Mouse (Mus musculus) embryonic facial prominence, embryonic 13.5 days (tissue): ENCODE data around the gene Sptbn4. TPM values are rescaled to one million over a fixed set of nuclear protein-coding genes. Genes with fewer than 3 reads are reported as not detected.

Experiments
- ATAC-seq: fragments of 200-750 bp; cut with Nextera tagmentation; 2 replicates; pipeline ENCODE4 v1.8.0; 2017; ENCODE audit warnings: low read depth; ENCODE audit not compliant: insufficient number of reproducible peaks, insufficient read depth, low FRiP score, low TSS enrichment
- H3K27ac ChIP-seq: fragments of 300-500 bp; sonication (generic); 2 replicates; pipeline ENCODE4 v1.5.1; 2015; ENCODE audit warnings: moderate library complexity, mild to moderate bottlenecking, inconsistent platforms
- H3K27me3 ChIP-seq: fragments of 300-500 bp; sonication (generic); 2 replicates; pipeline ENCODE4 v1.6.1; 2015; ENCODE audit warnings: mild to moderate bottlenecking, inconsistent platforms
- H3K36me3 ChIP-seq: fragments of 300-500 bp; sonication (generic); 2 replicates; pipeline ENCODE4 v1.6.1; 2015; ENCODE audit warnings: mild to moderate bottlenecking, inconsistent platforms
- H3K4me1 ChIP-seq: fragments of 300-500 bp; sonication (generic); 2 replicates; pipeline ENCODE4 v1.6.1; 2015; ENCODE audit warnings: inconsistent platforms
- H3K4me2 ChIP-seq: fragments of 300-500 bp; sonication (generic); 2 replicates; pipeline ENCODE4 v1.6.1; 2015; ENCODE audit warnings: moderate library complexity, mild to moderate bottlenecking, inconsistent platforms
- H3K4me3 ChIP-seq: fragments of 300-500 bp; sonication (generic); 2 replicates; pipeline ENCODE4 v1.5.1; 2015; ENCODE audit warnings: mild to moderate bottlenecking, inconsistent platforms
- H3K9ac ChIP-seq: fragments of 300-500 bp; sonication (generic); 2 replicates; pipeline ENCODE4 v1.6.1; 2015; ENCODE audit warnings: mild to moderate bottlenecking, inconsistent platforms
- H3K9me3 ChIP-seq: fragments of 300-500 bp; sonication (generic); 2 replicates; pipeline ENCODE4 v1.6.1; 2016; ENCODE audit warnings: inconsistent platforms
- WGBS: fragments of 180-500 bp; shearing (Covaris S2); methylation state at CpG from one replicate; pipeline ENCODE4 v1.1.7; 2015; ENCODE audit warnings: mixed read lengths; 5-methylcytosine and 5-hydroxymethylcytosine counted together
- polyA plus RNA-seq: library from polyadenylated mRNA; unstranded; fragments of >200 nt; fragmentation: Nextera tagmentation; extraction: Ambion mirVana; gene quantifications from 2 replicates; pipeline ENCODE4 v1.2.1, GENCODE M21; 2015

Sptbn4 gene
- polyA plus RNA-seq, 1 experiment from 2014 or later: 0.73 TPM

GRCm38 (mm10) chr7:27319411-27319810, 128.1 kb downstream of the Sptbn4 start:
- peaks cover 8% of the 10 kb centered on the region for H3K4me1 ChIP-seq
- H3K4me2 ChIP-seq: no peak overlapping the region
- peaks cover 27% of the 10 kb centered on the region for H3K27me3 ChIP-seq
- H3K27ac ChIP-seq: no peak overlapping the region
- no peak overlapping the region for H3K4me3 ChIP-seq
- peaks cover 1% of the 10 kb centered on the region; the same call in 1 of the 2 replicates for H3K9me3 ChIP-seq
- no peak overlapping the region for H3K9ac ChIP-seq
- 91% methylated on average over 22 of the region's 22 CpGs for WGBS
- no peak for ATAC-seq
- H3K36me3 ChIP-seq: peaks cover 22% of the 10 kb centered on the region; the same call in 1 of the 2 replicates

GRCm38 (mm10) chr7:27315958-27316357, 131.5 kb downstream of the Sptbn4 start:
- no peak for ATAC-seq
- Histone ChIP-seq H3K4me3 (no peak overlapping the region), H3K27ac (no peak overlapping the region), H3K4me2 (no peak overlapping the region), H3K4me1 (peaks cover 8% of the 10 kb centered on the region), H3K36me3 (peaks cover 29% of the 10 kb centered on the region), H3K9me3 (peaks cover 10% of the 10 kb centered on the region; the same call in 1 of the 2 replicates), H3K9ac (0 out of 2 replicates have a peak overlapping the region, but pooled peaks have one; percentile 44), H3K27me3 (peaks cover 10% of the 10 kb centered on the region)
- WGBS: 23% methylated on average over 7 of the region's 7 CpGs

- H3K9ac ChIP-seq: no peak overlapping the region
- H3K4me1 ChIP-seq: peaks cover 12% of the 10 kb centered on the region
- peaks cover 29% of the 10 kb centered on the region for H3K36me3 ChIP-seq
- H3K4me3 ChIP-seq: no peak overlapping the region
- H3K9me3 ChIP-seq: peaks cover 10% of the 10 kb centered on the region; the same call in 1 of the 2 replicates
- 86% methylated on average over 3 of the region's 3 CpGs for WGBS
- H3K27ac ChIP-seq: no peak overlapping the region
- no peak overlapping the region for H3K4me2 ChIP-seq
- peaks cover 23% of the 10 kb centered on the region for H3K27me3 ChIP-seq
- no peak for ATAC-seq
These were observed 133.1 kb downstream of the Sptbn4 start for GRCm38 (mm10) chr7:27314393-27314792.

- no peak overlapping the region for H3K27ac ChIP-seq
- H3K9ac ChIP-seq: no peak overlapping the region
- no peak overlapping the region for H3K4me3 ChIP-seq
- peaks cover 26% of the 10 kb centered on the region for H3K27me3 ChIP-seq
- no peak for ATAC-seq
- peaks cover 20% of the 10 kb centered on the region for H3K4me1 ChIP-seq
- peaks cover 10% of the 10 kb centered on the region; the same call in 1 of the 2 replicates for H3K9me3 ChIP-seq
- WGBS: 87% methylated on average over 12 of the region's 12 CpGs
- H3K4me2 ChIP-seq: no peak overlapping the region
- H3K36me3 ChIP-seq: peaks cover 25% of the 10 kb centered on the region
These were observed 135.7 kb downstream of the Sptbn4 start for GRCm38 (mm10) chr7:27311651-27312284.

- peaks cover 26% of the 10 kb centered on the region for H3K27me3 ChIP-seq
- H3K27ac ChIP-seq: no peak overlapping the region
- no peak overlapping the region for H3K4me2 ChIP-seq
- WGBS: 49% methylated on average over 8 of the region's 8 CpGs
- no peak overlapping the region for H3K9ac ChIP-seq
- no peak for ATAC-seq
- H3K9me3 ChIP-seq: peaks cover 10% of the 10 kb centered on the region; the same call in 1 of the 2 replicates
- H3K4me3 ChIP-seq: no peak overlapping the region
- H3K4me1 ChIP-seq: peaks cover 16% of the 10 kb centered on the region
- H3K36me3 ChIP-seq: peaks cover 25% of the 10 kb centered on the region
These were observed 136.4 kb downstream of the Sptbn4 start for GRCm38 (mm10) chr7:27310996-27311535.

- Histone ChIP-seq H3K4me2 (peak overlapping the region; percentile 44), H3K36me3 (peaks cover 25% of the 10 kb centered on the region), H3K9ac (no peak overlapping the region), H3K4me3 (no peak overlapping the region; the same call in 1 of the 2 replicates), H3K27ac (peak overlapping the region; percentile 51; the same call in 1 of the 2 replicates), H3K27me3 (peaks cover 26% of the 10 kb centered on the region), H3K9me3 (peaks cover 10% of the 10 kb centered on the region; the same call in 1 of the 2 replicates), H3K4me1 (peaks cover 12% of the 10 kb centered on the region; the same call in 1 of the 2 replicates)
- WGBS: 7% methylated on average over 17 of the region's 17 CpGs
- no peak for ATAC-seq
These were observed 137.2 kb downstream of the Sptbn4 start for GRCm38 (mm10) chr7:27310306-27310705.

- H3K4me3 ChIP-seq: no peak overlapping the region
- H3K4me2 ChIP-seq: no peak overlapping the region
- H3K27ac ChIP-seq: peak overlapping the region; percentile 51; the same call in 1 of the 2 replicates
- peaks cover 26% of the 10 kb centered on the region for H3K27me3 ChIP-seq
- ATAC-seq: no peak
- peaks cover 25% of the 10 kb centered on the region for H3K36me3 ChIP-seq
- 45% methylated on average over 3 of the region's 3 CpGs for whole genome bisulfite sequencing
- H3K9ac ChIP-seq: no peak overlapping the region
- peaks cover 12% of the 10 kb centered on the region; the same call in 1 of the 2 replicates for H3K4me1 ChIP-seq
- peaks cover 10% of the 10 kb centered on the region; the same call in 1 of the 2 replicates for H3K9me3 ChIP-seq
These were observed 137.7 kb downstream of the Sptbn4 start for GRCm38 (mm10) chr7:27309832-27310231.

GRCm38 (mm10) chr7:27308821-27309549, 138.5 kb downstream of the Sptbn4 start:
- H3K27ac ChIP-seq: peak overlapping the region; percentile 24; the same call in 1 of the 2 replicates
- 7% methylated on average over 28 of the region's 28 CpGs for WGBS
- H3K36me3 ChIP-seq: peaks cover 19% of the 10 kb centered on the region
- peak overlapping the region; percentile 59 for H3K4me2 ChIP-seq
- peaks cover 12% of the 10 kb centered on the region; the same call in 1 of the 2 replicates for H3K4me1 ChIP-seq
- H3K4me3 ChIP-seq: peak overlapping the region; percentile 35
- ATAC-seq: peak; percentile 43; the same call in 1 of the 2 replicates
- peaks cover 26% of the 10 kb centered on the region for H3K27me3 ChIP-seq
- H3K9ac ChIP-seq: no peak overlapping the region
- peaks cover 4% of the 10 kb centered on the region; the same call in 1 of the 2 replicates for H3K9me3 ChIP-seq

GRCm38 (mm10) chr7:27307551-27307950, 139.9 kb downstream of the Sptbn4 start:
- peaks cover 26% of the 10 kb centered on the region for H3K27me3 ChIP-seq
- peaks cover 12% of the 10 kb centered on the region; the same call in 1 of the 2 replicates for H3K4me1 ChIP-seq
- no peak overlapping the region for H3K4me3 ChIP-seq
- H3K27ac ChIP-seq: no peak overlapping the region
- no peak overlapping the region for H3K4me2 ChIP-seq
- H3K36me3 ChIP-seq: peaks cover 5% of the 10 kb centered on the region
- H3K9ac ChIP-seq: no peak overlapping the region
- no peak for ATAC-seq
- WGBS: 56% methylated on average over 9 of the region's 9 CpGs
- H3K9me3 ChIP-seq: no peaks in the 10 kb centered on the region
